Mouse (Mus musculus) frontal cortex, adult 2 months (tissue): ENCODE measurements at regions not wholly inside any gene's neighbourhood (a gene's known extent, or its start where the extent isn't known, plus 50 kb on each side); places are given as distances from the start of the nearest gene placed in this dataset.

Experiments used
- DNase-seq, 2 experiments: peaks; one replicate each; pipeline ENCODE4 v3.0.0; 2022; ENCODE audit warnings: low spot score in 1 of 2; ENCODE audit errors: extremely low spot score in 1 of 2

- no peak for DNase-seq
These were observed 338.8 kb upstream of the Sall1 start for GRCm38 (mm10) chr8:89382538-89383380.

- no peak for DNase-seq
These were observed 336.5 kb upstream of the Sall1 start for GRCm38 (mm10) chr8:89380436-89380835.

GRCm38 (mm10) chr8:89372761-89373160 lies 328.8 kb upstream of the Sall1 start:
- no peak for DNase-seq

GRCm38 (mm10) chr8:89371773-89372132 lies 327.8 kb upstream of the Sall1 start:
- no peak for DNase-seq

- DNase-seq: no peak
These were observed 327.1 kb upstream of the Sall1 start for GRCm38 (mm10) chr8:89370816-89371772.

GRCm38 (mm10) chr8:89365430-89365829 lies 321.5 kb upstream of the Sall1 start:
- DNase-seq: no peak

GRCm38 (mm10) chr8:89358411-89358810 lies 314.4 kb upstream of the Sall1 start:
- DNase-seq: peak; percentile 4 to 28

DNA sequence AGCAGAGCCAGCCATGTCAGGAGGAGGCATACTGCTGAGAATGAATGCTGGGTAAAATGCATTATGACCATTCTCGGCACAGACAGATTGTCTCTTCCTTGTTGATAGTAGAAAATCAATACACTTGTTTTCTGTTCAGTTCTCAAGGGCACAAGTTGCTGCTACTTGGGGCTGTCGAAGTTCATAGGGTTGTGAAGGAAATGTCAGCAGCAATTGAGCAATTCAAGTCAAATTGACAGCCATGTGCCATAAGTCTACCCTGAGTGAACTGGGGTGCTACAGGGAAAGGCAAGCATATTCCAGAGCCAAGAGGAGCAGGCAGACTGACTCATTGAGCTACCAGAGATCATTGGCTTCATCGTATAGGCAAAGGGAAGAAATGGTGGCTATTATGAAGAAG lies 301.6 kb upstream of the Sall1 start:
- no peak for DNase-seq

- DNase-seq: no peak
These were observed 297.7 kb upstream of the Sall1 start for GRCm38 (mm10) chr8:89341686-89342085.

GRCm38 (mm10) chr8:89335416-89335815 lies 291.5 kb upstream of the Sall1 start:
- no peak for DNase-seq

DNA sequence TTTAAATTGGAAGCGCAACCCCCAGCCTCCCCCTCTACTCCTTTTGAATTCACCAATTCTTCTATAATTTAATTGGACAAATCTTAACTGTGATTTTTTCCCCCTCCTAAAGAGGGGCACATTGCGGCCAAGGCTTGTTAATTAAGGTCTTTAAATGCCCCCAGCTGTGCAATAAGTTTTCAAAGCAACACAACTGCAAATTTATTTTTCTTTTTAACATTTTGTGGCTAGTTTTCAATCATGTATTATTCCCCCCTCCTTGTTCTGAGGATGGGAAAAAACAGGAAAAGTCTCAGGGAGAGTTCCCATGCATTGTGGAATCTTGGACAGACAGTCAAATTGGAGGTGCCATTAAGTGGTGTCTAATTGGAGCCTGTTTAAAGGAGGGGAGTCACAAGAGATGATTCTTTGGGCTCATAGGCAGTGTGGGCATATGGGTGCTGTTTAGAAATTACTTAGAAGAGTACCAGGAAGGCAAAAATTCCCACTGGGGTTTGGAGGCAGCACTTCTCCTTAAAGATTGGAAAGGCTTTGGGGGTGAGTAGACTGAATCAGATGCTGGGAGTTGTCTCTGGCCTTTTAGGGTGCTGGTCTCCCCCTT lies 281.9 kb upstream of the Sall1 start:
- DNase-seq: no peak

- no peak for DNase-seq
These were observed 281.3 kb upstream of the Sall1 start for GRCm38 (mm10) chr8:89325248-89325645.

GRCm38 (mm10) chr8:89324462-89325247 lies 280.7 kb upstream of the Sall1 start:
- DNase-seq: no peak

DNA sequence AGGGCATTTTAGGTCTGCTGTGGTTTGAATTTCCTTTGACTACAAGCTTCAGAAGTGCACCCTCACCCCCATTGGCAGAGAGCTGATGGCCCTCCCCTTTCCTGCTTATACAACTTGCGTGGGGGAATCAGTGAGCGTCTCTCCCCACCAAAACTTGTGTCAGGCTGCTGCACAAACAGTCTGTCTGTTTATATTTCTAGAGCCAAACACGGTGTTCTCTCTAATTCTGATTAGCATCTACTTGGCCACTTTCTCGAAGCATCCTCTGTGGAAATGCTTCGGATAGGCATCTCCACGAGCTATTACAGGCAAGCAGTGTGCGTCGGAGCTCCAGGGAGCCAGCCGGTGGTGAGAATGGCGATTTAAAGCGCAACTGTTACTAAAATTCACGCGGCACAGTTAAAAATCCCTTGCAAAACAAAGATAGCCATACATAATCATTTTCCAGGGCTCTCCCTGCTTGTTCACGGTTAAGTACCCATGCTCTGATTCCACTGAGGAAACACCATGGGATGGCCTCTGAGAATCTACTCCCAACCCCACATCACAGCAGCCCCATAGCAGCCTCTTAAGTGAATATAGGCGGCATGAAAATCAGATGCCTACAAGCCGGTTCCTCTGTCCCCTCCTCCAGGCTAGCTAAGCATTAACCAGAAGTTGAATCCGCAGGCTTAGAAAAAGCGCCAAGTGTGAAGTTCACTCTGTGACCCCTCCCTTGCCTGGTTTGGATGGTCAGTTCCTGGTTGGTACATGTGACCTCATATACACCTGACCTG lies 273.7 kb upstream of the Sall1 start:
- peak in 1 of 2 experiments; percentile 19 for DNase-seq

DNA sequence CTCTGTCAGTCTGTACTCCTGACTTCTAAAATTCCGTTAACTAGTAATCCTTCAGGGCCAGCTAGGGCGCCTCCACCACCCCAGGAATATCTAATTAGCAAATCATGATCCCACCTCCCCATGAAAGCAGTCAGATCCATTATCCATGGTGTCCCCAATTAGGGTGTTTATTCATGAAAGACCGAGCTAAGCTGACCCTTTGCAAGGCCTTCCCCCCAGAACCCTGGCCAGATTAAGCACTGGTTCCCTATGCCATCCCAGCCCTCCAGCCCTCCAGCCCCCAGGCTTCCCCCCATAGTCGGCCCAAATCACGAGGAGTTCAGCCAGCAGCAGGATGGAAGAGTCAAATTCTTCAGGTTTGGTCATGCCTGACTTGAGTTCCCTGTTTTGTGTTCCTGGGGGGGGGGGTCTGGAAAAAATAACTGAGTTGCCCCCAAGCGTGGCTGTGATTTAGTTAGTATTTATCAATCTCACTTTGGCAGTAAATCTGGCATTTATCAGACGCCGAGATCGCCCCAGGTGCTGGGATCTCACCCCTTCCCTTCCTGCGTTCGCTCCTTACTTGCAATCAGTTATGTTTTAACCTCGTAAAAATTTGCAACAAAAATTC lies 272.7 kb upstream of the Sall1 start:
- no peak for DNase-seq

DNA sequence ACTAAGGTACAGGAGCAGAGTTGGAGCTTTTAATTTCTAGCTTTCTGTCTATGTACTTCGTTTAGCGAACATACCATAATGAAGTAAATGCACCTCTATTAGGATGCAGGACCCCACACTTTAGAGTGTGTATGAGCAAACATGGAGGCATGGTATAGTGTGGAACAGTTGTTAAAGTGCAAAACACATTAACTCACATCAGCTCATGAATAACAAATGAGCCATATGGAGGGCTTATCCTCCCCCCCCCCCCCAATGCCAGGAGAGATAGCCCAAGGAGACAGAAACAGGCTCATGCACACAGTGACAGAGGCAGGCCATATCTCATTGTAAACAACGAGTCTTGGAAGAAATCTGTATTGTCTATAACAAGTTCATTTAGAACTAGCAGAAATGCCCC lies 270.9 kb upstream of the Sall1 start:
- no peak for DNase-seq

DNA sequence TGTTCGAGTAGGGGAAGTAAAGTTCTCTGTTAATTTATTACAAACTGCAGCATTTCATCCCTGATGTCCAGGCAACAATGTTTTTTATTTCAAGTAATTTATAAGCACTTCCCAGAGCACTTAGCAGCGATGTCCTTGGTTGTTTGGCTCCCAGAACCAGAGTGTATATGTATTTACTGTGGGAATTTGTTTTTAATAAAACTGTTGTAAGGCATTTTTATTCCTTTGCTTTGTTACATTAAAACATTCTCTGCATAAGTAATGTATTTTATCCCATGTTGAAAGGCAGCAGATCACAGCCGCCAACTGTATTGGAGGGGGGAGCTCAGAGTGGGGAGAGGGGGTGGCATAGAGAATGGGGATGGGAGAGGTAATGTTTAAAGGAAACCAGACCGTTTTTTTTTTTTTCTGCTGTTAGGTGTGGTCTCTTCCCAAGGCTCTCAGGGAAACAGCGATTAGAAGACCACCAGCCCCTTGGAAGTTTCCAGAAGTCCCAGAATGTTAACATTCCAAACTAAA lies 266.8 kb upstream of the Sall1 start:
- DNase-seq: no peak

GRCm38 (mm10) chr8:89309591-89309990 lies 265.6 kb upstream of the Sall1 start:
- no peak for DNase-seq

DNA sequence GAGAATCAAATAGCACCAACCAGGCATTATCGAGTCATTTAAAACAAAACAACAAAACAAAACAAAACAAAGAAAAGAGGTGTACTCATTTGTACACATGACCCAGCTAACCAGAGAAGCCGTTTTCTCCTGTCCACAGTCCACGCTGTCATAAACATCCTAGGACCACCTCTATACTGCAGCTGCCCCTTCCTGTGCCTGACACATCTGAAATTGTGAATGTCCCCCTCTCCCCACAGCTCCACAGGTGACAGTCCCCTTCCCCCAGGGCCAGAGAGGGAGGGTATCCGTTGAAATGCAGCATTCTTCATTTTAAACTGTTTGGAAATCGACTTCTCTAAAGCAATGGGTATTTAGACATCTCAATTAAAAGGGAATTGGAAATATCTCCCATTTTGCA lies 265.0 kb upstream of the Sall1 start:
- DNase-seq: no peak
